Mouse (Mus musculus): ENCODE data around the gene Spen.
A peak's percentile ranks its signal among the peaks of the same experiment; 100 is the strongest.
"Not testable (repeated sequence)": the region's sequence is repeated elsewhere in the genome, so short reads cannot be mapped to it uniquely, and the experiment has no call there.

The Spen gene

GRCm38 (mm10) chr4:141538408-141539212, at the start of gene Spen:
Gene Spen (minus strand): TSS chr4:141538597.
- peak; percentile 93 for DNase-seq (ENCODE audit: low read depth)

GRCm38 (mm10) chr4:141583919-141584318, 45.5 kb upstream of the Spen start:
- no peak for DNase-seq (ENCODE audit: low read depth)

DNA sequence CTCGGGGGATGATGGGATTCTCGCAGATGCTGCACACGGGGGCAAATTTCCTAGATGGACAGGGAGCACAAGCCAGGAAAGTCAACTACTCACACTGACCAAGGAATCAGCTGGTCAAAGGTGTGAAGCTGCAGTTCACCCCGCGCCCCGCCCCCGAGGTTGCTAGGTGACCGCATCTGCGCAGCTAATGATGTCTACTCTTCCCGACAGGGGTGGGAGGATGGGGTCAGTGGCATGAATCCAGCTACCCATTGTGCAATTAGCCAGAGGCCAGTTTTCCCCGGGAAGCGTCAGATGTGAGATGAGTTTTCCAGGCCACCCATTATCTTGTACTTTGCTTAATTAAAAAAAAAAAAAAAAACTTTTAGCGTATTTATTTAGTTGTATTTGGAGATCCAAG, 42.7 kb upstream of the Spen start:
- DNase-seq (ENCODE audit: low read depth): no peak

GRCm38 (mm10) chr4:141578833-141579232, 40.4 kb upstream of the Spen start:
- no peak for DNase-seq (ENCODE audit: low read depth)

DNA sequence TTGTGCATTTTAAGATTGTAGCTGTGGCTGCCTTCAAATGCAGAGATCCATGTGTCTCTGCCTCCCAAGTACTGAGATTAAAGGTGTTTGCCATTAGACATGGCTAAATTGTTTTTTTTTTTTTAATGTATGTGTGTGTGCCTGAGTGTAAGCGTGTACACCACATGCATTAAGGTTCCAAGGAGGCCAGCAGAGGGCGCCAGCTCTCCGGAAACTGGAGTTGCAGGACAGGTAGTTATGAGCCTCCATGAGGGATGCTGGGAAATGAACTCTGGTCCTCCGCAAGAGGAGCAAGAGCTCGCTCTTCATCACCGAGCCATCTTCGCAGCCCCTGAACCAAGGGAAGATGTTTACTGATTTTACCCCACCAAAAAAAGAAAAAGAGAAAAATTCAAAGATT, 38.5 kb upstream of the Spen start:
- no peak for DNase-seq (ENCODE audit: low read depth)

GRCm38 (mm10) chr4:141576404-141576803, 38.0 kb upstream of the Spen start:
- no peak for DNase-seq (ENCODE audit: low read depth)

GRCm38 (mm10) chr4:141574789-141575702, 36.6 kb upstream of the Spen start:
- peak; percentile 86 for DNase-seq (ENCODE audit: low read depth)

GRCm38 (mm10) chr4:141573359-141573966, 35.1 kb upstream of the Spen start:
- no peak for DNase-seq (ENCODE audit: low read depth)

- no peak for DNase-seq (ENCODE audit: low read depth)
These were observed 34.4 kb upstream of the Spen start for GRCm38 (mm10) chr4:141572668-141573358.

GRCm38 (mm10) chr4:141571934-141572333, 33.5 kb upstream of the Spen start:
- DNase-seq (ENCODE audit: low read depth): no peak

GRCm38 (mm10) chr4:141571337-141571739, 32.9 kb upstream of the Spen start:
- no peak for DNase-seq (ENCODE audit: low read depth)

- no peak for DNase-seq (ENCODE audit: low read depth)
These were observed 32.4 kb upstream of the Spen start for GRCm38 (mm10) chr4:141570821-141571220.

DNA sequence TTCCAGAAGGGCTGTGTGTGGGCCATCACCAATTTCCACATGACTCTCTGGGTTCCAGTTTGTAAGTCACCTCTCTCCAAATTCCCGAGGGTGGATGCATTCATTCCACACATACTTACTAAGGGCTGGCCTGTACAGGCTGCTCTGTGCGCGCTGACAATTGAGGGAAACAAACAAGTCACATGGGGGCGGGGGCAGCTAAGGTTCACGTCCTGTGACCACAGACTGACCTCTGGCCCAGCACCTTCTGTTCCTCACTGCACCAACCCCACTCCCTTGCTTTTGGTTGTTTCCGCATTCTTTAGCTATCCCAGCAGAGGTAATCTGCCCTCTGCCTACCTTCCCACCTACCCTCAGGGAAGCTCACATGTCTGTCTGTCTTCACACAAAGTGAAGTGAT, 31.6 kb upstream of the Spen start:
- DNase-seq (ENCODE audit: low read depth): no peak

DNA sequence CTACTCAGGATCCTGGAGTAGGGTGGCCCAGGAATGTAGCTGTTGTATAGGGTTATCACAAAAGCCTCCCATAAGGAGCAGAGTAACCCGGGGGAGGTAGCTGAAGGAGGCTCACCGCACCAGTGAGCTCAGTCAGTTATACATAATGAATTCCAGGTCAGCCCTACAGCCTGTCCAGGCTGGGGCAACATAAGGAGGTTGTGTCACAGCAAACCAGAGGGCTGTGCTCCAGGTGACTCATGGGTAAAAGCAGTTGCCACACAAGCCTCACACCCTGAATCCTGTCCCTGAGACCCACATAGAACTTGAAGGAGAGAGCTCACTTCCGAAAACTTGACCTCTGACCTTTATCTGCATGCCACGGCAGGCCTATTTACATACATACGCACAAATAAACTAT, 30.6 kb upstream of the Spen start:
- DNase-seq (ENCODE audit: low read depth): no peak

DNA sequence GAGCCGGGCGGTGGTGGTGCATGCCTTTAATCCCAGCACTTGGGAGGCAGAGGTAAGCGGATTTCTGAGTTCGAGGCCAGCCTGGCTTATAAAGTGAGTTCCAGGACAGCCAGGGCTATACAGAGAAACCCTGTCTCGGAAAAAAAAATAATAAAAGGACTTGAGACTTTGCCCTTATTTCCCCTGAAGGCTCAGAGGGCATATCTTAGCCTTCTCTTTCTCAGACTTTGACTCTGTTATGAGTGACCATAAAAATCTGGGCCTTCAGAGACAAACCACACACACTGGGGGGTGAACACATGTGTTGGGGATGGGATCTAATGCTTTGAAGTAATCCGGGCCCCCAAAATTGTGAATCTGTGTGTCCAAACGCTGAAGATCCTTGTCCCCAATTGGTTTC, 28.8 kb upstream of the Spen start:
- DNase-seq (ENCODE audit: low read depth): not testable (repeated sequence)

GRCm38 (mm10) chr4:141566187-141566586, 27.8 kb upstream of the Spen start:
- no peak for DNase-seq (ENCODE audit: low read depth)

GRCm38 (mm10) chr4:141565325-141565724, 26.9 kb upstream of the Spen start:
- DNase-seq (ENCODE audit: low read depth): no peak

DNA sequence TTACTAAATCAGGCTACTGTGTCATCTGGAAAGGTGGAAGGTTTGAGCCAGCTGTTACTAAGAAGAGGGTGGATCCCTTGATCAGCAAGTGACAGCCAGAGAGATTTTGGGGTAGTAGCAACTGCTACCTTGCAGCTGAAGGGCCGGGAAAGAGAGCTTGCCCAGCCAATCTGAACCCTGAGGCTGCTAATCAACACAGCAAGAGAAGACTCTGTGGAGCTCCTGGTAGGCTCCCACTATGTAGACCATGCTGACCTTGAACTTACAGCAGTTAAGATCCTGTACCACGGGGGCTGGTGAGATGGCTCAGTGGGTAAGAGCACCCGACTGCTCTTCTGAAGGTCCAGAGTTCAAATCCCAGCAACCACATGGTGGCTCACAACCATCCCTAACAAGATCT, 26.3 kb upstream of the Spen start:
- no peak for DNase-seq (ENCODE audit: low read depth)

DNA sequence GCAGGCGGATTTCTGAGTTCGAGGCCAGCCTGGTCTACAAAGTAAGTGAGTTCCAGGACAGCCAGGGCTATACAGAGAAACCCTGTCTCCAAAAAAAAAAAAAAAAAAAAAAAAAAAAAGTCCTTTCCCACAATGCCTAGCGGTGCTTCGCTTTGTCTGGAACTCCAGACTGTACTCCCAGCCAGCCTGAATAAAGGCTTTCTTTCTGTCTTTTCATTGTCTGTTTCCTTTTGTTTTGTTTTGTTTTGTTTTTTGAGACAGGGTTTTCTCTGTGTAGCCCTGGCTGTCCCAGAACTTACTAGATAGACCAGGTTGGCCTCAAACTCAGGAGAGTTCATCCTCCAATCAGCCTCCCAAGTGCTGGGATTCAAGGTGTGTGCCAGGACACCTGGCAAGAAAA, 25.8 kb upstream of the Spen start:
- no peak for DNase-seq (ENCODE audit: low read depth)

DNA sequence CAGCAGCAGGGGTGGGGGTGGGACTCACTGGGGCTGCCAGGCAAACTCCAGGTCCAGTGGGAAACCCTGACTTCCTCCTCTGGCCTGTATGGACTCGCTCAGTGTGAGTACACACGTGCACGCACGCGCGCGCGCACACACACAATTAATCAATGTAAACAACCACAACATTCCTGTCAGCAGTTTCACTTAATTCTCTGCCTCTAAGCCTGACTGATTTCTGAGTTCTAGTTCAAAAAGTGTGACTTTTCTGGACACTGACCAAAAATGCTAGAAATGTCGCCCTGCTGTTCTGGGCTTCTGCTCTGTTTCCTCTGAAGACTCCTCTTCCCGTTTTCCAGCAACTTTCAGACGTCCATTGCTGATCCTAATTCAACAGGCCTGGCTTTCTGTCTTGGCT, 23.9 kb upstream of the Spen start:
- DNase-seq (ENCODE audit: low read depth): no peak

GRCm38 (mm10) chr4:141561331-141561919, 23.0 kb upstream of the Spen start:
- DNase-seq (ENCODE audit: low read depth): not testable (repeated sequence)

DNA sequence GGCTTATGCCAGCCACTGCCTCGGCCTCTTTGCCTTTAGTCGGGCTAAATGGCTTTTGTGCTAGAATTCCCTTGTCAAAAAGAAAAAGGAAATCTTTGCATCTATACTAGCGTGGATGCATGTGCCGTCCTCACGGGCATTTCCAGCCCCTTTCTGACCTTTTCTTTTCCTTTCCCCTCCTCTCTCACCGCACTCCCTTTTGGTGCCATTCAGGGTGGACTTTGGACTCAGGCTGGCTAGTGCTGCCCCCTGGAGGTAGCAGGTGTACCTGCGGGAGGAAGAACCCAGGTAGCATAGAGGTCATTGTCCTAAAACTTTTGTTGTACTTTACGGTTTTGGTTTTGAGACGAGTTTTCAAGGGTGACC, 21.5 kb upstream of the Spen start:
- DNase-seq (ENCODE audit: low read depth): peak; percentile 89
